Mouse (Mus musculus) cerebellum, adult 2 months (tissue): Measurements from ENCODE around the gene Fundc1. TPM values are rescaled to one million over a fixed set of nuclear protein-coding genes. Genes with fewer than 3 reads are reported as not detected.

Source experiments
- DNase-seq, 2 experiments: peaks; one replicate each; pipeline ENCODE4 v3.0.0; 2021
- H3K27ac ChIP-seq: fragments of 200-500 bp; 2 replicates; pipeline ENCODE4 v1.5.1; 2012; ENCODE audit warnings: low read length, control low read depth, inconsistent platforms; ENCODE audit not compliant: insufficient read depth
- H3K27me3 ChIP-seq: fragments of 200-500 bp; 2 replicates; pipeline ENCODE4 v1.6.1; 2012; ENCODE audit warnings: inconsistent platforms, mild to moderate bottlenecking, low read length, moderate library complexity; ENCODE audit not compliant: control insufficient read depth, insufficient read depth
- H3K4me1 ChIP-seq: fragments of 200-500 bp; 2 replicates; pipeline ENCODE4 v1.6.1; 2011; ENCODE audit warnings: low read length; ENCODE audit not compliant: control insufficient read depth, insufficient read depth
- H3K4me3 ChIP-seq: fragments of 200-500 bp; replicated peaks from 2 replicates; pipeline ENCODE3; 2011; ENCODE audit warnings: mild to moderate bottlenecking, low read depth, low read length, control low read depth; ENCODE audit not compliant: insufficient read depth
- CTCF ChIP-seq: fragments of 200-500 bp; IDR thresholded peaks from 2 replicates; pipeline ENCODE4 v1.5.1; 2011; ENCODE audit warnings: low read depth, mild to moderate bottlenecking, control low read depth, low read length, moderate library complexity, borderline replicate concordance; ENCODE audit not compliant: insufficient read depth
- POLR2A ChIP-seq: fragments of 200-500 bp; IDR thresholded peaks from 2 replicates; pipeline ENCODE4 v1.6.1; 2011; ENCODE audit warnings: low read length, control low read depth, borderline replicate concordance; ENCODE audit not compliant: insufficient read depth
- WGBS: fragments of 180-500 bp; shearing (Covaris S2); methylation state at CpG from one replicate; pipeline ENCODE4 v1.1.7; 2018; 5-methylcytosine and 5-hydroxymethylcytosine counted together
- polyA plus RNA-seq: library from polyadenylated mRNA; depleted of rRNA; stranded (reverse); fragments of >200 nt; gene quantifications from 2 replicates; pipeline ENCODE4 v1.2.3, GENCODE M21; 2012

Gene Fundc1
- polyA plus RNA-seq, 1 experiment = 66.0 TPM

GRCm38 (mm10) chrX:17527008-17527407 is 45.1 kb downstream of the Fundc1 start:
- no peak for TF ChIP-seq CTCF
- TF ChIP-seq POLR2A = no peak
- H3K4me1 ChIP-seq = no peaks in the 10 kb centered on the region
- DNase-seq = no peak
- H3K4me3 ChIP-seq = no peak overlapping the region
- 96% methylated on average over 2 of the region's 2 CpGs for WGBS
- no peak overlapping the region for H3K27ac ChIP-seq
- H3K27me3 ChIP-seq = no peaks in the 10 kb centered on the region

GRCm38 (mm10) chrX:17521221-17521716 is 50.9 kb downstream of the Fundc1 start:
- no peak for DNase-seq
- Histone ChIP-seq H3K4me3 (no peak overlapping the region), H3K27ac (no peak overlapping the region), H3K4me1 (no peaks in the 10 kb centered on the region), H3K27me3 (no peaks in the 10 kb centered on the region)
- no peak for TF ChIP-seq POLR2A
- no peak for TF ChIP-seq CTCF
- WGBS = 59% methylated on average over 3 of the region's 3 CpGs

- TF ChIP-seq CTCF (no peak), POLR2A (no peak)
- DNase-seq = peak in 1 of 2 experiments; percentile 29
- H3K4me1 ChIP-seq = no peaks in the 10 kb centered on the region
- no peak overlapping the region for H3K4me3 ChIP-seq
- H3K27me3 ChIP-seq = no peaks in the 10 kb centered on the region
- no peak overlapping the region for H3K27ac ChIP-seq
Observed at GRCm38 (mm10) chrX:17520086-17520485, 52.0 kb downstream of the Fundc1 start.

GRCm38 (mm10) chrX:17514012-17514411 is 58.1 kb downstream of the Fundc1 start:
- no peak for TF ChIP-seq CTCF
- Histone ChIP-seq H3K4me1 (no peaks in the 10 kb centered on the region), H3K4me3 (no peak overlapping the region), H3K27me3 (no peaks in the 10 kb centered on the region), H3K27ac (no peak overlapping the region)
- no peak for DNase-seq
- WGBS = 73% methylated on average over 3 of the region's 3 CpGs

GRCm38 (mm10) chrX:17512021-17512602 is 60.0 kb downstream of the Fundc1 start:
- WGBS = 52% methylated on average over 3 of the region's 3 CpGs
- TF ChIP-seq POLR2A (no peak), CTCF (no peak)
- no peak for DNase-seq
- H3K4me3 ChIP-seq = no peak overlapping the region
- no peak overlapping the region for H3K27ac ChIP-seq
- no peaks in the 10 kb centered on the region for H3K4me1 ChIP-seq
- no peaks in the 10 kb centered on the region for H3K27me3 ChIP-seq
